Mouse (Mus musculus): Measurements from ENCODE around the gene Ms4a18. TPM values are rescaled to one million over a fixed set of nuclear protein-coding genes. Genes with fewer than 3 reads are reported as not detected.
"Not testable (repeated sequence)": the region's sequence is repeated elsewhere in the genome, so short reads cannot be mapped to it uniquely, and the experiment has no call there.

The Ms4a18 gene
- total RNA-seq (2021): not detected
- long read RNA-seq, experiment 1: 0 reads
- long read RNA-seq, experiment 2: 0 reads

DNA sequence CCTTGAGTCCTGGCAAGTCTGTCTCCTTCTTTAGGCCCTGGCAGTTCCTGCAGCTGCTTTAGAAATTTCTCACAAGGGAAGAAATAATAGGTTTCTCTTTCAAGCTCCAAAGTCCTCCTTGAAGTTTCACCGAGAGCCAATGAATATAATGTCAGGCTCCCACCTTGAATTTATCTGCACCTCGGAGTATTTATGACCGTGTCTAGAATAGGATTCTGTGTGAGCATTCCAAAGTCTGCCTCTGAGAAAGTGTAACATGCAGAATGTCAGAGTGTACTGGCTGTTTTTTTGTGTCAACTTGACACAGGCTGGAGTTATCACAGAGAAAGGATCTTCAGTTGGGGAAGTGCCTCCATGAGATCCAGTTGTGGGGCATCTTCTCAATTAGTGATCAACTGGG, at the start of gene Ms4a18:
Gene Ms4a18 (minus strand): TSS at position 141 of the 400 bp plus-strand sequence.
- intact Hi-C loops (cut with DNase I): no loop called here
- DNase-seq: no peak

DNA sequence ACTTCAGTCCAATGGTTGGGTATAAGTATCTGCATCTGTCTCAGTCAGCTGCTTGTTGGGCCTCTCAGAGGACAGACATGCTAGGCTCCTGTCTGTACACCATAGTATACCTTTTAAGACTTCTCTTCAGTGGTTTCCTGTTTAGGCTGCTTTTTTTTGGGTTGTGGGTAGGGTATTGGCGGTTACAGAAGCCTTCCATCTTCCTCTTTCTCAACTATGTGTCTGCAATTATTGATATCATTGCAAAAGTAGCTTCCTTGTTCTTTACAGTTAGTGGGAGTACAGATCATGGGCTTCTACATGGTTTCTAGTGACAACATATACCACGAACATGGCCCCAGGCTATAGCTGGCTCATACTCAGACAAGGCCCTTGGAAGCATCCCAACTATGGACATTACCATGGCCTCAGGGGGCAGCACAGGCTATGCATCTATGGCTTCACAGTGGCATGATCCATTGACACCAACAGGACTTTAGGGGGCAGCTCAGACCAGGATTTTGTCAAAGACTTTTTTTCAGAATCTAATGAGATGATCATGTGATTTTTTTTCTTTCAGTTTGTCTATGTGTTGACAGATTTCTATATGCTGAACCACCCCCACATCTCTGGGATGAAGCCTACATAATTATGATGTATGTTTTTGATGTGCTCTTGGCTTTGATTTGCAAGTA, 47.5 kb upstream of the Ms4a18 start:
- intact Hi-C loops (cut with DNase I): no loop called here
- DNase-seq: no peak

DNA sequence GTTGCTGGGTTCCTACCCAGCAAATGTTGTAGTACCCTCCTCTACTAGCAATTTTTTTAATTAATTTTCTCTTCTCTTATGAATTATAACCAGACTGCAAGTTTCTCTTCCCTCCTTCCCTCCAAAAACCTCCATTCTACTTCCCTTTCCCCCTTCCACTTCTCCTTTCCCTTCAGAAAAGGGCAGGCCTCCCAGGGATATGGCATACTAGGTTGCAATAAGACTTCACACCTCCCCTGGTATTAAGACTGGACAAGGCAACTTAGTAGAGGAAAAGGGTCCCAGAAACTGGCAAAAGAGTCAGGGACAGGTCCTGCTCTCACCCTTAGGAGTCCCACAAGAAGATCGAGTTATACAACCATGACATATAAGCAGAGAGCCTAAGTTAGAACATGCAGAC, 43.1 kb upstream of the Ms4a18 start:
- intact Hi-C loops (cut with DNase I): no loop called here
- DNase-seq: no peak

DNA sequence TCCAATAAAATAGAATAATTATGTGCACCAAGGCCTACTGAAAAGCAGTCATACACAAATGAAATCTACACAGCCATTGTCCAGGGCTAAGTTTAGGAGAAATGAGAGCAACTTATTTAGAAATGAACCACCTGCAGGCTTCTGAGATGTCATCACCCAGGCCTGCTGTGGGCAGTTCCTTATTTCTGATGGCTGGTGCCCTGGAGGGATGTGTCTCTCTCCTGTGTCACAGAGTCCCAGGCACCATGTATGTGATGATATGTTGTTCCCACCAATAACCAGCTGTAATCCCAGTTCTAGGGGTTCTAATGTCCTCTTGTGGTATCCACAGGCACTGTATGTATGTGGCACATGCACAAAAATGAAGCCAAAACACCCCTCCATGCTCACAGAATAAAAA, 42.1 kb upstream of the Ms4a18 start:
- intact Hi-C loops (cut with DNase I): no loop called here
- DNase-seq: no peak

DNA sequence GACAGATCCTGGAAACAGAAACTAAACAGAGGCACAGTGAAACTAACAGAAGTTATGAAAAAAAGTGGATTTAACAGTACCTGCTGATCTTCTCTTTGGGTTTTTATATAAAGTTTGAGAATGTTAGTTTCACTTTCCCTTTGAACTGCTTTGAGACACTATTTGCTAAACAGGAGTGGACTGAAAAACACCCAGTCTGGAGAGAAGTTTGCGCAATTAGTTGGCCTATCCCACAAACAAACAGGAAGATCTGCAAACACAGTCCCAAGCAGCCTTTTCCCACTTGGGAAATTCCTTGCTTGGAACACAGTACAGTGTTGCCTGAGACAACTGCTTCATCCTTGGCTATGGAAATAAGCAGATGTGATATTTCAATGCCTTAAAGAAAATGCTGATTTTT, 37.9 kb upstream of the Ms4a18 start:
- peak in 1 of 2 experiments; percentile 18 for DNase-seq
- intact Hi-C loops (cut with DNase I): not testable (repeated sequence)

DNA sequence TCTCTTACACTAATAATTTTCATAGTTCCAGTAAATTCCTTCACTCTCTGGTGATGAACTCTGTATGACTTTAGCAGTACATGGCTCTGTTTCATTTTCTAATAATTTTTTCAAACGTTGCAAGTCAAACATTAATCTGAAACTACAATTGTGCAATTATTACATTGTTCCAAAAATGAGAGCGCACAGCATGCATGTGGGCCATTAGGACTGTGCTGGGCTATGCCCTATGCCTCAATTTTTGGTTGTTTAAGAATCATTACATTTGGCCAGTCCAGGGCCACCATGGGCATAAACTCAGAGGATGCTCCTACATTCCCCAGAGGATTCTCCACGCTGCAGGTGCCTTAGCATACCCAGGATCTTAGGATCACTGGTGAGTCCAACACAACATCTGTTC, 35.4 kb upstream of the Ms4a18 start:
- no peak for DNase-seq
- intact Hi-C loops (cut with DNase I): no loop called here

DNA sequence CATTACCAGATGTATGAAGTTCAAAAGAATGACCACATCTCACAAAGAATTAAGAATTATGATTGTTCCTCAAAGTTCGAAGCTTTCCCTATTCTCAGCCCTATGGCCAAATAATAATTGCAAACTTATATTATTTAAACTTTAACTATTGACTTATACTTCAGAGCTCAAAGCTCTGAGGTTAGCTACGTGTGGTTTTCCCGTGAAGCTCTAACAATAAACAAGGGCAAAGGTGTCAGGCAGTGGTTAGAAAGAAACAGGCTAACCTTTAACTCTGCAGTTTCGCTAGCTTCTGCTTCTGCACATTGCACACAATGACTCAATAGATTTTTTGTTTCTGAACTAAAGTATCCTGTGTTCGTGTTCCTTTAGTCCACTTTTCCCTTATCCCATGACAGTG, 35.0 kb upstream of the Ms4a18 start:
- DNase-seq: no peak
- intact Hi-C loops (cut with DNase I): no loop called here

DNA sequence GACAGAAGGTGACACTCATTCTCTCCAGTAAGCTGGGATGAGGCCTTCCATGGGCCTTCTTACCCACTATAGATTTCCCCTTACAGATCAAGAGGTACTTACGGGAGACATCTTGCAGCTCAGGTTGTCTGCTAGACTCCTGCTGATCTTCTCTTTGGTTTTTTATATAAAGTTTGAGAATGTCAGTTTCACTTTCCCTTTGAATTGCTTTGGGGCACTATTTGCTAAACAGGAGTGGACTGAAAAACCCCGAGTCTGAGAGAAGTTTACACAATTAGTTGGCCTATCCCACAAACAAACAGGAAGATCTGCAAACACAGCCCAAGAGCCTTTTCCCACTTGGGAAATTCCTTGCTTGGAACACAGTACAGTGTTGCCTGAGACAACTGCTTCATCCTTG, 32.5 kb upstream of the Ms4a18 start:
- intact Hi-C loops (cut with DNase I): no loop called here
- DNase-seq: no peak

DNA sequence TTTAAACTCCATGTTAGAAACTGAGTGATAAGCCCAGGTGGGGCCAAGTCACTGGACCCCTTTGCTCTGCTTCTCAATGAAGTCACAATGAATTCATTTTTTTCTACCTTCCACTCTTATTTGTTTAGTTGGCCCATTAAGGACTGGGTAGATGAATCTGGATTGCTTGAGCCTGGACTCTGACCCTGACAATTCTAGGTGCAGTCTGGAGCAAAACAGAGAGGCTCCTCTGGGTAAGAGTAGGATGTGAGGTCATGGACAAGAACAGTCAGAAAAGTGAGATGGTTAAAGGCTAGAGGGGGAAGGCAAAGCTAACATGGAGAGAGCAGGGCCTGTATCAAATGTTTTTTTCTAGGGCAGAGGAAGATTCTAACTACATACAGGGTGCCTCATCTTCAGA, 31.6 kb upstream of the Ms4a18 start:
- intact Hi-C loops (cut with DNase I): no loop called here
- no peak for DNase-seq

DNA sequence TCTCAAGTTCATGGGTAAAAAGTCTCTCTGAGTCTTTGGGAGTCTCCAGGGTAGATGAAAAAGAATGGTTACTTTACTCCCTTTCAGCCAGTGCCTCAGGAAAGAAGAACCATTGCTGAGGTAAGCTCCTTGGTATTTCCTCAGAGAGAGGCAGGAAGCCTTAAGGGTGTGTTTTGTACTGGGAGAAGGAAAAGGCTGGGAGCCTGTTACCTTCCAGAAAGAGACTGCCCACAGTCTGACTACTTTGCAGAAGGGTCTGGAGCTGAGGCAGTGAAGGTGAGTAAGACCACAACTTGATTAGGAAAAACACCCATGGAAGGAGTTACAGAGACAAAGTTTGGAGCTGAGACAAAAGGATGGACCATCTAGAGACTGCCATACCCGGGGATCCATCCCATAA, 30.7 kb upstream of the Ms4a18 start:
- intact Hi-C loops (cut with DNase I): no loop called here
- DNase-seq: peak in 1 of 2 experiments; percentile 5

DNA sequence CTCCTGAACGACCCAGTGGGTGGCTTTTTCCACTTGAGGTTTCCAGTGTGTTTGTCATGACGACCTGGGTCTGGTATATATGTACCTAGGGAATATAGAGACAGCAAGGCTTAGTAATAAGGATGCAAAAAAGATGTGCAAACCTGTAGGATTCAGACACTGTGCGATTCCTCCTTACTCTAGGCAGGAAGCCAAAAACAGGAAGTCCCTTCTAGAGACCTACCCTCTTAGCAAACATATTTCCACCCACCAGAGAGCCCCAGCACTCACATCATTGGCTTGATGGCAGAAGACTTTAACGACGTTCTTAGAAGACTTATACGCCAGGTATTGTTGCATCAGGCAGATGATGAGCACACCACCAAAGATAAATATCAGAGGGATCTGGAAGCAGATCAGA, 30.2 kb upstream of the Ms4a18 start:
- intact Hi-C loops (cut with DNase I): no loop called here
- DNase-seq: no peak

DNA sequence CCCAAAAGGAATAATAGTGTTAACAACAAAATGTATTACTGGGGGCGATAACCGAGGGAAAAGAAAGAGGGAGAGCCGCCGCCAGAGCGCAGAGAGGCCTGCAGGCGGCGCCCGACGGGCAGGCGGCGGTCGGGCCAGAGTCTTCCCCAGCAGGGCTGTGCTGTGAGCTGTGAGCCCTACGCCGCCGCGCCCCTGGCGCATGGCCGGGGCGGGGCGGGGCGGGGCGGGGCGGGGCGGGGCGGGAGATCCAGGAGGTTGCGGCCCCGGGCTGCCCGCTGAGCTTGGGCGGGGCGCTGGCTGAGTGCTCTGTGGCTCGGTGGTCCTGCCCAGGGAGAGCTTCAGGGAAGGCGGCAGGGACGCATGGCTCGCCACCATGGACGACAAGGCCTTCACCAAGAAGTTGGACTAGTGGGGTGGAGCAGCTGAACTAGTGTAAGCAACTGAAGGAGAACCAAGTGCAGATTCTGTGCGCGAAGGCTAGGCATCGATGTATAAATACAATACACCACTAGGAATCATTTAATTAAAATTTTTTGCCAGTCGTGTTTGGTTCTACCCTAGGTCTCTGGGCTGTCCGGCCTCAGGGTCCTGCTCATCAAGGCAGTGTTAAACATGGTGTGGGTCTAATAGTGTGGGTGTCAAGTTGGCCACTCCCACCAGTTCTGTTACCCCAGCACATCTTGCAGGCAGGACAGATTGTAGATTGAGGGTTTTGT, 27.3 kb upstream of the Ms4a18 start:
- peak; percentile 76 to 80 for DNase-seq
- intact Hi-C loops (cut with DNase I): no loop called here

DNA sequence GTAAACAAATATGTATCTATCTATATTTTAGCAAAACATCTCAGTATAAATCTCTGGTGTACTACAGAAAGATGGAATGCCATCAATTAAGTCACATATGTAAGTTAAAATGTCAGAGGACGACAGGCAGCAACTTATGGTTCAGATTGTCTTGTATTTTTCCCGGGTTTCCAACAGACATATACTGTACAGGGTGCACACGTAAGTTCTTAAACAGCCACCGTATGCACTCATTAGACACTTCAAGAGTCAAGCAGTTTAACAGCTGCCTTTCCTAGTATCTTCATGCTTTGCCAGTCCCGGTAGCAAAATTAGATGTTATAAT, 26.8 kb upstream of the Ms4a18 start:
- no peak for DNase-seq
- intact Hi-C loops (cut with DNase I): no loop called here

DNA sequence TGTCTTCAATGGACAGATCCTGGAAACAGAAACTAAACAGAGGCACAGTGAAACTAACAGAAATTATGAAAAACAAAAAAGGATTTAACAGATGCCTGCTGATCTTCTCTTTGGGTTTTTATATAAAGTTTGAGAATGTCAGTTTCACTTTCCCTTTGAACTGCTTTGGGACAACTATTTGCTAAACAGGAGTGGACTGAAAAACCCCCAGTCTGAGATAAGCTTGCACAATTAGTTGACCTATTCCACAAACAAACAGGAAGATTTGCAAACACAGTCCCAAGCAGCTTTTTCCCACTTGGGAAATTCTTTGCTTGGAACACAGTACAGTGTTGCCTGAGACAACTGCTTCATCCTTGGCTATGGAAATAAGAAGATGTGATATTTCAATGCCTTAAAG, 19.7 kb upstream of the Ms4a18 start:
- DNase-seq: no peak
- intact Hi-C loops (cut with DNase I): no loop called here

DNA sequence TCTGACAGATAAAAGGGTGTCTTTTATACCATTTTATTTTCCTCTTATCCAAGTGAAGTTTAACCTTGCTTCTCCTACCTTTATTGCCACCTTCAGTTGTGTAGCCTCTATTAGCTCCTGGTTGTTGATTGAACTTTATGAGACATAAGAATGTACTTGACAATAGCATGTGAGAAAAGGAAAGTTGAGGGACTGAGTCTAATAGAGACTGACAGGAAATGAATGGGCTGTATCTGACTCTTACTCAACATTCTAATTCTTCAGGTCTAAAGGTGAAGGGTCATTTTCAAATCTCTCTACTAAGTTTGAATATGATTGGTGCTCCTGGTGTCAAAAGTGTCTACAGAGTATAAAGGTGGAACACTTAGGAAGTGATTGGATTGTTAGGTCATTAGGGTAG, 4.6 kb upstream of the Ms4a18 start:
- DNase-seq: no peak
- intact Hi-C loops (cut with DNase I): no loop called here

DNA sequence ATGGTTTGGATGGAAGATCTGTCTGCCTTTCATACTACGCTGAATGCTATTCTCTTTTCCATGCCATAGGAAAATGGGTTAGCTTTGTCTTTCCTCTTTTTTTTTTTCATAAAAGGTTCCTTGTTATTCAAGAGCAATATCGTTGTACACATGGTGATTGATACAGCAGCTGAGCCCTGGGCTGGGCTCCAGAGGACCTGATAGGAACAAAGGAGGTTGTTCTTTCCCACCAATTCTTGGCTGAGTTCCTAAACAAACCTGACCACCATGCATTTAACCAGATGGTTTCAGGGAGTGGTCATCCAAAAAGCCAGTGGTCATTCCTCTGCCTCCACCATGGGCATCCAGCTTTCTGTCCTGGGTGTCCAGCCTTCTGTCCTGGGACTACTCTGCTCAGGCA, 580 bp downstream of the Ms4a18 start:
- intact Hi-C loops (cut with DNase I): no loop called here
- no peak for DNase-seq

DNA sequence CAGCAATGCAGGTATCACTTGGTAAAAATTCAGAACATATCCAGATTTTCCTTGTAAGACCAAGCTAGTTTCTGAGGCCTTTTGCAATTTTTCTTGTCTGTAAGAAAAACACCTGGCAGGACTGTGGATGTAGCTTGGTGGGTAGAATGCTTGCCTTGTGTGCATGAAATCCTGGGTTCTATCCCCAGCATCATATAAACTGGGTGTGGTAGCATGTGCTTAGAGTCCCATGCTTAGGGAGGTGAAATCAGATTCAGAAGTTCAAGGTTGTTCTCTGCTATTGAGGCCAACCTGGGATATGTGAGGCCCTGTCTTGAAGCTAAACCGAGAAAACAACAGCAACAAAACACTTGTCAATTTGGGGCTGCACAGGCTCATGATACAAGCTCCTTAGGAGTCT, 1.8 kb downstream of the Ms4a18 start:
- no peak for DNase-seq
- intact Hi-C loops (cut with DNase I): no loop called here

DNA sequence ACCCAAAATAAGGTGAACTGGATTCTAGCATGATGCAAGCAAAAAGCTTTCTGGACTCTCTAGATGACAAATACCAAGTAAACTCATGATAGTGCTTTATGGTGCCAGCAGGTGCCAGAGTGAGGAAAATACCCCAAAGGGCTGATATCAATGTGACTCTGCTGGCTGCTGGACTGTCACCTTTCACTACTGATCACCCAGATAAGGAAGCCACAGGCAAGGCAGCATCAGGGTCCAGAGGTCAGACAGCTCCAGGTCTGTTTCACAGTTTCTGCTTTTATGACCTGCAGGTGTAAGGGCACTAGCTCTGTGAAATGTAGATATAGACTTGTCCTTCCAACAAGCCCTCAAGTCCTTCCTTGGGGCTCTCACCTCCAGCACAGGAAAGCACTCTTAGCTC, 2.4 kb downstream of the Ms4a18 start:
- intact Hi-C loops (cut with DNase I): no loop called here
- no peak for DNase-seq

DNA sequence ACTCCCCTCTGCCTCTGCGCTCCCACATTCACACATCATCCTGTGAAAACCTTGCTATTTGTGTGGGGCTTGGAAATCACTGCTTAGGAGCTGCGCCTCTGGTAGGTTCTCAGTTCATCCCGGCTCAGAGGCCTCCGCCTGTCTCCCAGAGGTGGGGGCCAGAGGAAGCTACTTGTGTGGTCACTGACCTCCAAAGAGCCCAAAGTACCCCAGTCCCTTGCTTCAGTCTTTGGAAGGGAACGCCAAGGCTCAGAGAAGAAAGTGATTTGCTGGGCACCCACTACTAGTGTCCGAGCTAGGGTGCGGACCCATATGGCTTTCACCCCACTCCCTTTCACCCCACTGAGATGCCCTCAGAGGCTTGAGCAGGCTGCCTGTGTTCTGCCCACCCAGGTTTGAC, 24.7 kb downstream of the Ms4a18 start, which contains the start of gene Ms4a15:
Gene Ms4a15 (minus strand): TSS at position 101 of the 400 bp plus-strand sequence.
- intact Hi-C loops (cut with DNase I): no loop called here
- DNase-seq: no peak

DNA sequence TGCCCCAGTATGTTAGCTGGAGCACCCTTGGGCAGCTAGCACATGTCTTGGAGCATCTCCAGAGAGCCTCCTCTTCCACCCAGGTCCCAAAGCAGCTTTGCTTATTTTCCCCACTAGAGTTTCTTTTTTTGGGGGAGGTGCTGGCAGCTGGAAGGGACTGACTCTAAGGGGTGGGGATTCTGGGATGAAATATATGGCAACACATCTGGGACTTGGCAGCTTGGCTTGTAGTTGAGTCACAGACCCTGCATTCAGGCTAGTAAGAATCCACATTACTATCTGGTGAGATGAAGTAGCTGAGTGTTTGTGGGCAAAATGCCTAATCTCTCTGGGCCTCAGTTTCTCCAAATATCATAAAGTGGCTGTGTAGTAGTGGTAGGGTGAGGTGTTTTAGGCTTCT, 25.9 kb downstream of the Ms4a18 start:
- intact Hi-C loops (cut with DNase I): no loop called here
- no peak for DNase-seq

DNA sequence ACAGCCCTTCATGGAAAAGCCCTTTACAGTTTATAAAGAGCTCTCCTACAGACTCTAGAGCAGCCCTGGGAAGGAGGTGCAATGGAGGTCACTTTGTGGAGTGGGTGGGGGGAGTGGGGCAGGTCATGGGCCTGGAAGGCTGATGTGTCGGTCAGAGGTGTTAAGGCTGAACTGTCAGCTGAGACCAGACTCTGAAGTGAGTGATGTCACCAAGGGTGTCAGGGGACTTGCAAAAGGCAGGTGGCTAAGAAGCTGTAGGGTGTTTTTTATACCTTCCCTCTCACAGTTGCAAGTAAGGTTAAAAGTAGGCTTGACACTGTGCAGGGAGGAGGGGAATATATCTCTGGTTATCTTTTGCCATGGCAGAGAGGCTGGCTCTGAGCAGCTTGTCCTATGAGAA, 27.1 kb downstream of the Ms4a18 start:
- DNase-seq: no peak
- intact Hi-C loops (cut with DNase I): no loop called here

DNA sequence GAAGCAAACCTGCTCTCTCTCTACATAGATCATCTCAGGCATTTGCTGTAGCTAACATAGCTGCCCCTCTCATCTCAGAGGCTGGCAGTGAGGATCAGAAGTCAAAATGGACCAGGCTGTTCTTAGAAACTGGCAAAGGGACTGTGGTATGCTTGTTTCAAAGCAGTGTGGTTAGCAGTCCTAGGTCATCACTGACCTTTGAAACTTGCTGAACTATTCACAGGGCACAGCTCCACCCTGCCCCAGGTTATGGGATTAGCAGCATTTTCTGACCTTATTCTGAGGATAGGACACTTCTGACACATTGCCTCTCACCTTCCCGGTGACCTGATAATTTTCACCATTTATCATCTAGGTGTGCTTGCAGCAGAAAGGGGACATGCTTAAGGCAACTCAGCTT, 29.3 kb downstream of the Ms4a18 start:
- intact Hi-C loops (cut with DNase I): no loop called here
- no peak for DNase-seq

DNA sequence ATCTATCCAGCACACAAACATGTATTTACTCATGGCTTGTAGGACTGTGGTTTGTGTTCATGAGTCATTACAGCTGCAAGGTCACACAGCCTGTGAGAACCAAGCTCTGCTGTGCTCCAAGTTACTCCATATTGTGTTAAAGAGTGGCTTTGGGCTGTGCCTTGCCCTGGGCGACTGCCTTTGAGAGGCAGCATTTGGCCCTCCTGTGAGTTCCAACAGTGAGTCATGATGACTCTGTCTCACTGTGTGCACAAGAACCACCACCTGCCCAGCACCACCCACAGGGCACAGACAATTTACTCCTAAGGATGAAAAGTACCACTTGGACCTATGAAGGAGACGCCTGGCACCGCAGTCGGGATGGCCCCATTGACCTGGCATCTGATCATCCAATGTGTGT, 31.9 kb downstream of the Ms4a18 start:
- no peak for DNase-seq
- intact Hi-C loops (cut with DNase I): no loop called here
